Mouse (Mus musculus): ENCODE measurements around the gene Pifo.
"Not testable (repeated sequence)": the region's sequence is repeated elsewhere in the genome, so short reads cannot be mapped to it uniquely, and the experiment has no call there.

- TF ChIP-seq CTCF (IDR thresholded peaks at IDR 0.05; ENCODE audit: borderline replicate concordance, extremely low read depth, insufficient read depth, insufficient read length); POLR2A (IDR thresholded peaks at IDR 0.05; ENCODE audit: borderline replicate concordance, extremely low read depth, insufficient read depth, insufficient read length, poor library complexity, severe bottlenecking): not testable (repeated sequence)
Observed at GRCm38 (mm10) chr3:106003360-106003759, 11.1 kb downstream of the Pifo start.

All from brain, embryonic 14.5 days (tissue).